In the genomic region with DNA sequence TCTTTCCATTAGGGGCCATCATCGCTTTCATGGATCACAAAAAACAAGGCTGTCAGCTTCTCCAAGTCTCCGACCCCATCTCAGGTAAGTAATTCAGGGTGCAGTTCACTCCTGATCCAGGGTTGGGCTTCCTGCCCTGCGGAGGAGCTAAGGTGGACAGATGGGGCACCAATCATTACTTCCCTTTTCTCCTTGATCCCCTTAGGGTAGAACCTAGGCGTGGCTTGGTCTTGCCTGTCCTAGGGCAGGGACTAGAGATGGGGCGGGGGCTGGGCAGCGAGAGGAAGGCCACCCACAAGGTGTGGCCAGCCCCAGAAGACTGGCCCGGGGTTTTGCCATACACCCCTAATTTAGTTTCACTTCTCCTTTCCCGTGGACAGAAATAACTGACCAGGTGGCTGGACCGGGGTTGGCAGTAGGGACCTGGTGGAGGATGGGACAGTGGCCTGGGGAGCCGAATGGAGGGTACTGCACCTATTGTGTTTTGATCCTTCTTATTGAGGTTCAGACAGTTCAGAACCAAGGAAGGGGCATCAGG, we compare ENCODE assay signal across 8 mouse cellular contexts. TPM values are rescaled to one million over a fixed set of nuclear protein-coding genes. Genes with fewer than 3 reads are reported as not detected.
DNase-seq lines count a peak whose midpoint lies in the region; ATAC-seq and TF ChIP-seq lines count a peak whose summit lies in the region.

No protein-coding gene starts in this region.

- ATAC-seq in kidney, postnatal 0 days (replicated peaks; ENCODE audit: low FRiP score, low read depth) = no peak
- no peak for ATAC-seq in embryonic facial prominence, embryonic 14.5 days (ENCODE audit: low read depth)
- no peak for ATAC-seq in intestine, embryonic 16.5 days
- ATAC-seq in megakaryocyte-erythroid progenitor cell, adult 5-6 weeks (replicated peaks; ENCODE audit: low FRiP score, low TSS enrichment, poor library complexity, severe bottlenecking) = peak; percentile 58

- peaks cover 13% of the 10 kb centered on the region; the same call in 1 of the 2 replicates for H3K27me3 ChIP-seq in kidney, postnatal 0 days (ENCODE audit: insufficient read depth, low read length)
- H3K27me3 ChIP-seq in embryonic facial prominence, embryonic 14.5 days (replicated peaks; ENCODE audit: control insufficient read depth, insufficient read depth, low read length) = peaks cover 32% of the 10 kb centered on the region
- H3K27me3 ChIP-seq in intestine, embryonic 16.5 days (replicated peaks; ENCODE audit: control insufficient read depth, insufficient read depth, low read length) = peaks cover 13% of the 10 kb centered on the region

- 0 out of 2 replicates have a peak overlapping the region, but pooled peaks have one; percentile 40 for H3K9ac ChIP-seq in kidney, postnatal 0 days (ENCODE audit: low read depth, low read length)
- H3K9ac ChIP-seq in embryonic facial prominence, embryonic 14.5 days (ENCODE audit: low read depth, low read length) = peak overlapping the region; percentile 46
- H3K9ac ChIP-seq in intestine, embryonic 16.5 days (ENCODE audit: low read depth, low read length) = peak overlapping the region; percentile 64

- DNase-seq in kidney, postnatal 0 days (ENCODE audit: low spot score) = no peak
- DNase-seq in kidney, postnatal 4 days = no peak
- no peak for DNase-seq in embryonic facial prominence, embryonic 14.5 days (ENCODE audit: low spot score)
- DNase-seq in T-cell, adult 2 months (ENCODE audit: low spot score) = no peak
- DNase-seq in layer of hippocampus, postnatal 36 days = no peak
- DNase-seq in thymus, postnatal 25 days = no peak

- peaks cover 9% of the 10 kb centered on the region; the same call in 1 of the 2 replicates for H3K36me3 ChIP-seq in kidney, postnatal 0 days (ENCODE audit: insufficient read depth, low read length)
- H3K36me3 ChIP-seq in embryonic facial prominence, embryonic 14.5 days (ENCODE audit: control insufficient read depth, insufficient read depth, low read length) = peaks cover 29% of the 10 kb centered on the region
- peaks cover 7% of the 10 kb centered on the region for H3K36me3 ChIP-seq in intestine, embryonic 16.5 days (ENCODE audit: control insufficient read depth, insufficient read depth, low read length)

- H3K4me1 ChIP-seq in kidney, postnatal 0 days (replicated peaks; ENCODE audit: insufficient read depth, low read length) = peaks cover 6% of the 10 kb centered on the region; the same call in 1 of the 2 replicates
- H3K4me1 ChIP-seq in embryonic facial prominence, embryonic 14.5 days (ENCODE audit: control insufficient read depth, insufficient read depth, low read length) = peaks cover 19% of the 10 kb centered on the region
- peaks cover 20% of the 10 kb centered on the region for H3K4me1 ChIP-seq in intestine, embryonic 16.5 days (ENCODE audit: control insufficient read depth, insufficient read depth, low read length)

- no peak overlapping the region for H3K27ac ChIP-seq in kidney, postnatal 0 days
- no peak overlapping the region for H3K27ac ChIP-seq in embryonic facial prominence, embryonic 14.5 days (replicated peaks; ENCODE audit: low read depth, low read length)
- no peak overlapping the region for H3K27ac ChIP-seq in intestine, embryonic 16.5 days (ENCODE audit: low read length)

- 15% methylated on average over 10 of the region's 10 CpGs for WGBS in kidney, postnatal 0 days
- 22% methylated on average over 9 of the region's 10 CpGs for WGBS in embryonic facial prominence, embryonic 14.5 days
- WGBS in intestine, embryonic 16.5 days = 15% methylated on average over 10 of the region's 10 CpGs

- H3K4me2 ChIP-seq in kidney, postnatal 0 days (ENCODE audit: low read length) = peak overlapping the region; percentile 73
- peak overlapping the region; percentile 80 for H3K4me2 ChIP-seq in embryonic facial prominence, embryonic 14.5 days (ENCODE audit: low read depth, low read length)
- peak overlapping the region; percentile 97 for H3K4me2 ChIP-seq in intestine, embryonic 16.5 days (ENCODE audit: low read depth, low read length)

- peak overlapping the region; percentile 30 for H3K4me3 ChIP-seq in kidney, postnatal 0 days (replicated peaks; ENCODE audit: low read depth, low read length)
- peak overlapping the region; percentile 43 for H3K4me3 ChIP-seq in embryonic facial prominence, embryonic 14.5 days (ENCODE audit: low read depth, low read length)
- peak overlapping the region; percentile 51 for H3K4me3 ChIP-seq in intestine, embryonic 16.5 days (ENCODE audit: low read length)

- TF ChIP-seq CTCF in kidney, postnatal 0 days (IDR thresholded peaks at IDR 0.05; ENCODE audit: low read depth) = no peak

- H3K9me3 ChIP-seq in kidney, postnatal 0 days (replicated peaks; ENCODE audit: low read length) = no peaks in the 10 kb centered on the region
- H3K9me3 ChIP-seq in embryonic facial prominence, embryonic 14.5 days (ENCODE audit: control insufficient read depth, low read length) = no peaks in the 10 kb centered on the region
- no peaks in the 10 kb centered on the region for H3K9me3 ChIP-seq in intestine, embryonic 16.5 days (ENCODE audit: control insufficient read depth, low read length)

RNA-seq across cellular contexts. Expression of gene Gemin7, which starts 0.6 kb away (rescaled TPM):
- polyA plus RNA-seq in kidney, postnatal 0 days (2015; fragmentation: Nextera tagmentation; extraction: Ambion mirVana) = 164 and 167 TPM in 2 replicates
- polyA plus RNA-seq in embryonic facial prominence, embryonic 14.5 days (2014; fragmentation: Nextera tagmentation; extraction: Ambion mirVana) = 142 and 151 TPM in 2 replicates
- polyA plus RNA-seq in intestine, embryonic 16.5 days (2015; fragmentation: Nextera tagmentation; extraction: Ambion mirVana) = 132 and 137 TPM in 2 replicates
- total RNA-seq in megakaryocyte-erythroid progenitor cell, adult 5-6 weeks (2014; fragmentation: Nextera tagmentation) = 60.3 and 70.0 TPM in 2 replicates
- total RNA-seq in megakaryocyte-erythroid progenitor cell, adult 5-6 weeks (2017) = 24.1 and 25.1 TPM in 2 replicates
- 10 to 100 TPM; 44.2 to 46.1 TPM for total RNA-seq in layer of hippocampus, postnatal 36 days (2021)

RNA-seq across cellular contexts. Expression of gene Zfp296, which starts 0.9 kb away (rescaled TPM):
- 0.17 and 0.34 TPM in 2 replicates for polyA plus RNA-seq in kidney, postnatal 0 days (2015; fragmentation: Nextera tagmentation; extraction: Ambion mirVana)
- polyA plus RNA-seq in embryonic facial prominence, embryonic 14.5 days (2014; fragmentation: Nextera tagmentation; extraction: Ambion mirVana) = 0.48 and 1.2 TPM in 2 replicates
- polyA plus RNA-seq in intestine, embryonic 16.5 days (2015; fragmentation: Nextera tagmentation; extraction: Ambion mirVana) = 0.42 and 0.64 TPM in 2 replicates
- total RNA-seq in megakaryocyte-erythroid progenitor cell, adult 5-6 weeks (2014; fragmentation: Nextera tagmentation) = 0.47 and 4.2 TPM in 2 replicates
- 3.2 and 3.9 TPM in 2 replicates for total RNA-seq in megakaryocyte-erythroid progenitor cell, adult 5-6 weeks (2017)
- under 1 TPM; 0.33 to 0.75 TPM for total RNA-seq in layer of hippocampus, postnatal 36 days (2021)

RNA-seq across cellular contexts. Expression of gene Ppp1r37, which starts 15.1 kb away (rescaled TPM):
- polyA plus RNA-seq in kidney, postnatal 0 days (2015; fragmentation: Nextera tagmentation; extraction: Ambion mirVana) = 15.3 and 17.1 TPM in 2 replicates
- 4.9 and 5.7 TPM in 2 replicates for polyA plus RNA-seq in embryonic facial prominence, embryonic 14.5 days (2014; fragmentation: Nextera tagmentation; extraction: Ambion mirVana)
- 15.5 and 18.6 TPM in 2 replicates for polyA plus RNA-seq in intestine, embryonic 16.5 days (2015; fragmentation: Nextera tagmentation; extraction: Ambion mirVana)
- 27.7 and 37.2 TPM in 2 replicates for total RNA-seq in megakaryocyte-erythroid progenitor cell, adult 5-6 weeks (2014; fragmentation: Nextera tagmentation)
- total RNA-seq in megakaryocyte-erythroid progenitor cell, adult 5-6 weeks (2017) = 14.6 and 14.7 TPM in 2 replicates
- total RNA-seq in layer of hippocampus, postnatal 36 days (2021) = 100 to 1,000 TPM; 113 to 120 TPM

RNA-seq across cellular contexts. Expression of gene Clasrp, which starts 26.3 kb away (rescaled TPM):
- polyA plus RNA-seq in kidney, postnatal 0 days (2015; fragmentation: Nextera tagmentation; extraction: Ambion mirVana) = 33.5 and 35.1 TPM in 2 replicates
- polyA plus RNA-seq in embryonic facial prominence, embryonic 14.5 days (2014; fragmentation: Nextera tagmentation; extraction: Ambion mirVana) = 36.0 and 47.5 TPM in 2 replicates
- polyA plus RNA-seq in intestine, embryonic 16.5 days (2015; fragmentation: Nextera tagmentation; extraction: Ambion mirVana) = 30.3 and 32.5 TPM in 2 replicates
- total RNA-seq in megakaryocyte-erythroid progenitor cell, adult 5-6 weeks (2014; fragmentation: Nextera tagmentation) = 44.9 and 53.1 TPM in 2 replicates
- 33.9 and 48.3 TPM in 2 replicates for total RNA-seq in megakaryocyte-erythroid progenitor cell, adult 5-6 weeks (2017)
- total RNA-seq in layer of hippocampus, postnatal 36 days (2021) = 100 to 1,000 TPM in 1 of 2 experiments, 10 to 100 TPM in 1; 90.1 to 103 TPM

RNA-seq across cellular contexts. Expression of gene Relb, which starts 51.3 kb away (rescaled TPM):
- polyA plus RNA-seq in kidney, postnatal 0 days (2015; fragmentation: Nextera tagmentation; extraction: Ambion mirVana) = 9.3 and 10.6 TPM in 2 replicates
- polyA plus RNA-seq in embryonic facial prominence, embryonic 14.5 days (2014; fragmentation: Nextera tagmentation; extraction: Ambion mirVana) = 9.9 and 11.5 TPM in 2 replicates
- polyA plus RNA-seq in intestine, embryonic 16.5 days (2015; fragmentation: Nextera tagmentation; extraction: Ambion mirVana) = 8.8 and 10.6 TPM in 2 replicates
- total RNA-seq in megakaryocyte-erythroid progenitor cell, adult 5-6 weeks (2014; fragmentation: Nextera tagmentation) = 3.8 TPM in 1 of 2 replicates, not detected in the other
- 0.47 and 0.69 TPM in 2 replicates for total RNA-seq in megakaryocyte-erythroid progenitor cell, adult 5-6 weeks (2017)
- total RNA-seq in layer of hippocampus, postnatal 36 days (2021) = 10 to 100 TPM in 1 of 2 experiments, 1 to 10 TPM in 1; 7.3 to 10.2 TPM
